Mouse (Mus musculus) limb, embryonic 14.5 days (tissue): ENCODE data around the gene Clrn3. TPM values are rescaled to one million over a fixed set of nuclear protein-coding genes. Genes with fewer than 3 reads are reported as not detected.

Source experiments
- ATAC-seq: fragments of 200-750 bp; cut with Nextera tagmentation; 2 replicates; pipeline ENCODE4 v1.8.0; 2017; ENCODE audit warnings: low read depth, moderate number of reproducible peaks, moderate TSS enrichment; ENCODE audit not compliant: low FRiP score
- DNase-seq: peaks from one replicate; pipeline ENCODE4 v3.0.0-alpha.2; 2015; ENCODE audit warnings: low spot score
- H3K27ac ChIP-seq: fragments of 300-500 bp; sonication (generic); replicated peaks from 2 replicates; pipeline ENCODE4 v1.5.1; 2014; ENCODE audit warnings: low read depth, mild to moderate bottlenecking, low read length, moderate library complexity, mixed read lengths
- H3K27me3 ChIP-seq: fragments of 300-500 bp; sonication (generic); 2 replicates; pipeline ENCODE4 v1.6.1; 2014; ENCODE audit warnings: low read length, mixed read lengths; ENCODE audit not compliant: control insufficient read depth, insufficient read depth
- H3K36me3 ChIP-seq: fragments of 300-500 bp; sonication (generic); 2 replicates; pipeline ENCODE4 v1.6.1; 2014; ENCODE audit warnings: mild to moderate bottlenecking, low read length, moderate library complexity, mixed read lengths; ENCODE audit not compliant: control insufficient read depth, insufficient read depth
- H3K4me1 ChIP-seq: fragments of 300-500 bp; sonication (generic); 2 replicates; pipeline ENCODE4 v1.6.1; 2014; ENCODE audit warnings: antibody characterized with exemption, low read length, mixed read lengths; ENCODE audit not compliant: control insufficient read depth, insufficient read depth
- H3K4me2 ChIP-seq: fragments of 300-500 bp; sonication (generic); replicated peaks from 2 replicates; pipeline ENCODE4 v1.6.1; 2014; ENCODE audit warnings: low read depth, mild to moderate bottlenecking, low read length, moderate library complexity; ENCODE audit not compliant: severe bottlenecking
- H3K4me3 ChIP-seq: fragments of 300-500 bp; sonication (generic); replicated peaks from 2 replicates; pipeline ENCODE4 v1.5.1; 2014; ENCODE audit warnings: low read length
- H3K9ac ChIP-seq: fragments of 300-500 bp; sonication (generic); 2 replicates; pipeline ENCODE4 v1.6.1; 2014; ENCODE audit warnings: mild to moderate bottlenecking, low read depth, low read length, moderate library complexity; ENCODE audit not compliant: severe bottlenecking
- H3K9me3 ChIP-seq: fragments of 300-500 bp; sonication (generic); 2 replicates; pipeline ENCODE4 v1.6.1; 2016; ENCODE audit warnings: low read length; ENCODE audit not compliant: control insufficient read depth
- POLR2A ChIP-seq: fragments of 200-500 bp; IDR thresholded peaks from 2 replicates; pipeline ENCODE4 v1.8.0; 2012; ENCODE audit warnings: inconsistent platforms, mild to moderate bottlenecking, moderate library complexity, borderline replicate concordance; ENCODE audit not compliant: insufficient read depth, insufficient read length; ENCODE audit errors: extremely low read depth
- WGBS: fragments of 180-500 bp; shearing (Covaris S2); extraction: QIAGEN DNeasy Blood & Tissue Kit; methylation state at CpG from one replicate; pipeline ENCODE4 v1.1.7; 2014; 5-methylcytosine and 5-hydroxymethylcytosine counted together
- polyA plus RNA-seq, 2 experiments: library from polyadenylated mRNA; depleted of rRNA in 1 of 2; stranded (reverse) in 1 of 2; unstranded in 1 of 2; fragments of >200 nt; fragmentation: Nextera tagmentation in 1 of 2; extraction: Ambion mirVana in 1 of 2; gene quantifications; 2 replicates each; pipeline versions ENCODE4 v1.2.1 to v1.2.3; 2012 to 2014

The Clrn3 gene
- polyA plus RNA-seq, 2 experiments = 0.03 TPM; not detected in 1

DNA sequence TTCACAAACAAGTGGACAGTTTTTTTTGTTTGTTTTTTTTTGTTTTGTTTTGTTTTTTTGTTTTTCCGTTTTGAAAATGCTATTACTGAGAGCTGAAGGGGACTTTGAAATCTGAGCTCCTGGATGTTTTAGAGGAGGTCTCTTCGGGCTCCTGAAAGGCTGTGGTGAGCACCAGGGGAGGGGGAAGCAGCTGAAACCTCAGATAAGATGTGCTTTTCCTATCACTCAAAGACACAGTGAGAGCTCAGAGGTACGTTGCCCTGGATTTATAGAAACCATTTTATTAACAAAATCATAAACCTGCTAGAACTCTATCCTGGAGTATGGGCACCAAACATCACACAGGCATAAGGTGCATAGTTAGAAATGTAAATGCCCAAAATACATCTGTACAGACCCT is 1.3 kb downstream of the Clrn3 start:
- H3K36me3 ChIP-seq = no peaks in the 10 kb centered on the region
- no peak for ATAC-seq
- WGBS = 40% methylated on average over 3 of the region's 3 CpGs

GRCm38 (mm10) chr7:135526574-135527152 is 1.8 kb downstream of the Clrn3 start:
- 73% methylated on average over 3 of the region's 3 CpGs for WGBS
- ATAC-seq (no peak), DNase-seq (no peak)
- Histone ChIP-seq H3K27me3 (no peaks in the 10 kb centered on the region), H3K4me1 (no peaks in the 10 kb centered on the region), H3K27ac (no peak overlapping the region), H3K9ac (no peak overlapping the region), H3K4me3 (no peak overlapping the region), H3K9me3 (no peaks in the 10 kb centered on the region), H3K4me2 (no peak overlapping the region), H3K36me3 (no peaks in the 10 kb centered on the region)
- no peak for TF ChIP-seq POLR2A

More for the DNA sequence above, 1.3 kb downstream of the Clrn3 start:
- Histone ChIP-seq H3K4me2 (no peak overlapping the region), H3K9ac (no peak overlapping the region), H3K4me1 (no peaks in the 10 kb centered on the region), H3K4me3 (no peak overlapping the region), H3K27me3 (no peaks in the 10 kb centered on the region), H3K9me3 (no peaks in the 10 kb centered on the region), H3K27ac (no peak overlapping the region)
- TF ChIP-seq POLR2A = no peak
- DNase-seq = no peak

DNA sequence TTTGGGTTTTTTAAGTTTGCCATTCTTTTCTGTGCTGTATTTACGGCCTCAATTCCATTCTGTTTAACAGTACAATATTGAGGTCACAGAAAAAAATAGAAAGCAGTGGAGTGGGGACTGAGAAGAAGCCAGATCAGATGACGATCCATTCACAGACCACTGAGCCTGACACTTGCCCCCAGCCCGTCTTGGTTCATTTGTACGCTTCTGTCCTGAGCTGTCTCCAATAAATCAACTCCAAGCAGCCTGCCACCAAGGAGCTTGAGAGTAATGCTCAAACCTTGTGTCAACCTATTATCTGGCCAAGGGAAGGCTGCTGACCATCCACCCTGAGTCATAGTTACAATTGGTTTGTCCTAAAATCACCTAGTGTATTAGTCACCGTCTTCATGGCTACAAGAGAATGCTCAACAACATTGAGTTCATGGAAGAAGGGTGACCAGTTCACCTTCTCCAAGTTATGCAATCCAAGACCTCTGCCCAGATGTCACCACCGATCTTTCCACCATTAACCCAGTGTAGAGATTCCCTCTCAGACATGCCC is 4.0 kb downstream of the Clrn3 start:
- WGBS = 78% methylated on average over 6 of the region's 6 CpGs
- H3K4me1 ChIP-seq = no peaks in the 10 kb centered on the region
- H3K27me3 ChIP-seq = no peaks in the 10 kb centered on the region
- ATAC-seq (no peak), DNase-seq (no peak)
- no peak overlapping the region for H3K9ac ChIP-seq
- no peak for TF ChIP-seq POLR2A
- H3K36me3 ChIP-seq = no peaks in the 10 kb centered on the region
- H3K27ac ChIP-seq = no peak overlapping the region
- H3K4me2 ChIP-seq = no peak overlapping the region
- H3K4me3 ChIP-seq = no peak overlapping the region
- H3K9me3 ChIP-seq = no peaks in the 10 kb centered on the region

GRCm38 (mm10) chr7:135523981-135524380 is 4.5 kb downstream of the Clrn3 start:
- no peak for TF ChIP-seq POLR2A
- H3K4me3 ChIP-seq = no peak overlapping the region
- DNase-seq (no peak), ATAC-seq (no peak)
- WGBS = 26% methylated on average over 4 of the region's 4 CpGs
- H3K27me3 ChIP-seq = no peaks in the 10 kb centered on the region
- H3K9ac ChIP-seq = no peak overlapping the region
- no peak overlapping the region for H3K27ac ChIP-seq
- H3K4me2 ChIP-seq = no peak overlapping the region
- no peaks in the 10 kb centered on the region for H3K4me1 ChIP-seq
- no peaks in the 10 kb centered on the region for H3K36me3 ChIP-seq
- no peaks in the 10 kb centered on the region for H3K9me3 ChIP-seq

DNA sequence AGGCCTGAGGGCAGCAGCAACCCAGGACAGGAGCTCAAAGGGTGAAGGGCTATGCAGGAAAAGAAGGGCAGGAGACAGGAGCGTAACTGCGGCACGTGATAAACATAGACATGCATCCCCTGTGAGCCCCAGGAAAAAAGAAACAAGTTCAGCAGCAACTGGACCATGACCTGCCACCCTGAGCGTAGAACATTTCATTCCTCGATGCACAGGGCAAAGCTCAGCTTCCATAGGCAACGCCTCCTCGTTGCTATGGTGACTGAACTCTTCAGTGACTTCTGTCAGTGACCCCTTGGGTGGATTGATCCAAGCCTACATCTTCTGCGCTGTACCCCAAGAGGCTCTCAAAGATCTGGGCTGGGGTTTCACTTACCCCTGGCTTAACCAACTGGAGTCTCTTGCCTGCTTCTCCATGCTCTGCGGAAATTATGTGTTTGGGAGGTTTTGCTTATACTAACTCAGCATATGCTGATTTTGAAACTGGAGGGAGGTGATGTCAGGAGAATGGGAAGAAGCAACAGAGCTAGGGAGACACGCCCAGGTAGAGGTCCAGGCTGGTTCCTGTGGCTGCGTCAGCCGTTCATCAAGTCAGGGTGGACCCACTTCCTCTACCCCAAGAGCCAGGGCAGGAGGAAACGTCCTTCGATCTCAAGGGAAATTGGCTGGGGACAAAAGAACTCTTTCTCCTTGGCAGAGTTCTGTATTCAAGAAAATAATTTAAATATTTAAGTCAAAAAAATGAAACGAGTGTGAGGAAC is 6.5 kb downstream of the Clrn3 start:
- 78% methylated on average over 15 of the region's 15 CpGs for WGBS
- Histone ChIP-seq H3K4me2 (no peak overlapping the region), H3K27me3 (no peaks in the 10 kb centered on the region), H3K4me3 (no peak overlapping the region), H3K9ac (no peak overlapping the region), H3K36me3 (no peaks in the 10 kb centered on the region), H3K9me3 (no peaks in the 10 kb centered on the region), H3K4me1 (peaks cover 6% of the 10 kb centered on the region; the same call in 1 of the 2 replicates), H3K27ac (no peak overlapping the region)
- TF ChIP-seq POLR2A = no peak
- ATAC-seq (no peak), DNase-seq (no peak)
